In the genomic region with DNA sequence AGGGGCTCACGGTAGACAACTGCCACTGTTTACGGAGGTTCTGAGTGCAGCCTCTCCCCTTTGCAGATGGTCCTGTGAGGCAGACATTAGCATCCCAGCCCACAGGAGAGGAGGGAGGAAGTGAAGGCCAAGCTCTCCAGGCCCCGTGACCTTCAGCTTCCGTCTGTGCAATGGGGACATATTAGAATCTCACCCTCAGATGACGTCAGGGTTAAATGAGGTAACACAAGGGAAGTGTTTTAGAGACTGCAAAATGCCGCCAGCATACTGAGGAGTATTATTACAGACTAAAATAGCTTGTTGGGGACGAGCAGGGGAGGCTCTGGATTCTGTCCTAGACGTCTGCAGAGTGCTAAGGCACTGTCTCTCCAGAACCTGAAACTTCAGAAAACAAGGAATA, we compare ENCODE assay signal across 18 mouse cellular contexts.
A peak's percentile ranks its signal among the peaks of the same experiment; 100 is the strongest.
DNase-seq lines count a peak whose midpoint lies in the region; ATAC-seq and TF ChIP-seq lines count a peak whose summit lies in the region.
"Had no signal": no experiment of that assay in that cellular context is flagged by ENCODE, and none has a peak within 500 bp of the region (broad histone marks: within the 10 kb centered on the region; RNA-seq: fewer than 3 reads in every experiment).

No protein-coding gene starts in this region.

- H3K9ac ChIP-seq in forebrain, embryonic 13.5 days, result no peak overlapping the region
- no peak overlapping the region for H3K9ac ChIP-seq in heart, adult 2 months (ENCODE audit: low read depth, low read length)
- no peak overlapping the region for H3K9ac ChIP-seq in midbrain, embryonic 13.5 days (replicated peaks)
- H3K9ac ChIP-seq: embryonic facial prominence, embryonic 13.5 days; liver, embryonic 12.5 days; neural tube, embryonic 12.5 days had no signal

- no peak for TF ChIP-seq POLR2A in heart, adult 2 months (IDR thresholded peaks at IDR 0.05; ENCODE audit: insufficient read depth, low read depth, low read length)

- H3K4me3 ChIP-seq in forebrain, embryonic 10.5 days, result no peak overlapping the region
- no peak overlapping the region for H3K4me3 ChIP-seq in forebrain, embryonic 13.5 days
- no peak overlapping the region for H3K4me3 ChIP-seq in heart, adult 2 months
- no peak overlapping the region for H3K4me3 ChIP-seq in midbrain, embryonic 10.5 days
- no peak overlapping the region for H3K4me3 ChIP-seq in midbrain, embryonic 13.5 days (replicated peaks)
- H3K4me3 ChIP-seq: embryonic facial prominence, embryonic 13.5 days; liver, embryonic 12.5 days; neural tube, embryonic 12.5 days had no signal

- H3K4me1 ChIP-seq in forebrain, embryonic 10.5 days, result peaks cover 80% of the 10 kb centered on the region
- peaks cover 49% of the 10 kb centered on the region for H3K4me1 ChIP-seq in forebrain, embryonic 13.5 days
- peaks cover 1% of the 10 kb centered on the region for H3K4me1 ChIP-seq in heart, adult 2 months (ENCODE audit: control insufficient read depth, insufficient read depth, low read length)
- peaks cover 67% of the 10 kb centered on the region for H3K4me1 ChIP-seq in midbrain, embryonic 10.5 days
- H3K4me1 ChIP-seq in midbrain, embryonic 13.5 days (replicated peaks), result peaks cover 27% of the 10 kb centered on the region
- H3K4me1 ChIP-seq: embryonic facial prominence, embryonic 13.5 days; liver, embryonic 12.5 days had no signal

- no peak for ATAC-seq in forebrain, embryonic 13.5 days
- no peak for ATAC-seq in midbrain, embryonic 13.5 days
- ATAC-seq: liver, embryonic 12.5 days had no signal

- no peak for DNase-seq in forebrain, embryonic 10.5 days (ENCODE audit: extremely low spot score, low spot score)
- DNase-seq in heart, adult 8-10 months (ENCODE audit: low spot score), result peak; percentile 10
- DNase-seq in heart, adult 2 months, result no peak
- no peak for DNase-seq in midbrain, embryonic 10.5 days (ENCODE audit: low spot score)
- DNase-seq in skeletal muscle tissue, adult 2 months (ENCODE audit: low read depth, low spot score), result peak; percentile 61
- DNase-seq in embryo, embryonic 9.5 days (ENCODE audit: extremely low spot score), result no peak
- DNase-seq: adrenal gland, postnatal 36 days; cerebellum, adult 9-10 months; heart, adult 11 months; heart, postnatal 36 days; kidney, adult 11 months; spleen, adult 18-20 months; thymus, postnatal 36 days had no signal

- TF ChIP-seq CTCF in heart, adult 2 months (IDR thresholded peaks at IDR 0.05), result no peak

- H3K27me3 ChIP-seq in forebrain, embryonic 10.5 days (ENCODE audit: poor library complexity, severe bottlenecking), result peaks cover 17% of the 10 kb centered on the region
- no peaks in the 10 kb centered on the region for H3K27me3 ChIP-seq in forebrain, embryonic 13.5 days
- no peaks in the 10 kb centered on the region for H3K27me3 ChIP-seq in heart, adult 2 months (ENCODE audit: control insufficient read depth, insufficient read depth, low read length)
- H3K27me3 ChIP-seq in midbrain, embryonic 10.5 days (ENCODE audit: low read depth, poor library complexity, severe bottlenecking), result peaks cover 72% of the 10 kb centered on the region
- H3K27me3 ChIP-seq in midbrain, embryonic 13.5 days, result peaks cover 38% of the 10 kb centered on the region
- H3K27me3 ChIP-seq: embryonic facial prominence, embryonic 13.5 days; liver, embryonic 12.5 days; neural tube, embryonic 12.5 days had no signal

- no peak overlapping the region for H3K4me2 ChIP-seq in forebrain, embryonic 13.5 days
- no peak overlapping the region for H3K4me2 ChIP-seq in midbrain, embryonic 13.5 days (replicated peaks)
- H3K4me2 ChIP-seq: embryonic facial prominence, embryonic 13.5 days; liver, embryonic 12.5 days; neural tube, embryonic 12.5 days had no signal

- intact Hi-C loops in heart, adult 2 months (cut with DNase I), result no loop called here

- H3K27ac ChIP-seq in forebrain, embryonic 10.5 days, result peak overlapping the region; percentile 88
- no peak overlapping the region for H3K27ac ChIP-seq in forebrain, embryonic 13.5 days
- H3K27ac ChIP-seq in heart, adult 2 months, result no peak overlapping the region
- H3K27ac ChIP-seq in midbrain, embryonic 10.5 days (replicated peaks), result peak overlapping the region; percentile 75
- no peak overlapping the region for H3K27ac ChIP-seq in midbrain, embryonic 13.5 days
- H3K27ac ChIP-seq: embryonic facial prominence, embryonic 13.5 days; liver, embryonic 12.5 days; neural tube, embryonic 12.5 days had no signal

- WGBS in forebrain, embryonic 10.5 days, result 66% methylated on average over 8 of the region's 8 CpGs
- WGBS in forebrain, embryonic 13.5 days, result 51% methylated on average over 8 of the region's 8 CpGs
- 35% methylated on average over 8 of the region's 8 CpGs for WGBS in heart, adult 2 months
- 68% methylated on average over 8 of the region's 8 CpGs for WGBS in midbrain, embryonic 10.5 days
- 64% methylated on average over 8 of the region's 8 CpGs for WGBS in midbrain, embryonic 13.5 days

- H3K9me3 ChIP-seq in forebrain, embryonic 10.5 days, result no peaks in the 10 kb centered on the region
- H3K9me3 ChIP-seq in forebrain, embryonic 13.5 days (replicated peaks), result no peaks in the 10 kb centered on the region
- no peaks in the 10 kb centered on the region for H3K9me3 ChIP-seq in midbrain, embryonic 10.5 days (replicated peaks)
- no peaks in the 10 kb centered on the region for H3K9me3 ChIP-seq in midbrain, embryonic 13.5 days
- H3K9me3 ChIP-seq: embryonic facial prominence, embryonic 13.5 days; liver, embryonic 12.5 days; neural tube, embryonic 12.5 days had no signal

- H3K79me2 ChIP-seq in heart, adult 2 months (replicated peaks; ENCODE audit: control insufficient read depth, insufficient read depth, low read length), result no peaks in the 10 kb centered on the region

- no peak for TF ChIP-seq EP300 in heart, adult 2 months (IDR thresholded peaks at IDR 0.05; ENCODE audit: insufficient read depth, low read depth, low read length)

- no peaks in the 10 kb centered on the region for H3K36me3 ChIP-seq in forebrain, embryonic 10.5 days (replicated peaks)
- no peaks in the 10 kb centered on the region for H3K36me3 ChIP-seq in forebrain, embryonic 13.5 days (ENCODE audit: poor library complexity, severe bottlenecking)
- no peaks in the 10 kb centered on the region for H3K36me3 ChIP-seq in heart, adult 2 months (ENCODE audit: control insufficient read depth, insufficient read depth, low read length)
- H3K36me3 ChIP-seq in midbrain, embryonic 10.5 days, result no peaks in the 10 kb centered on the region
- H3K36me3 ChIP-seq in midbrain, embryonic 13.5 days, result no peaks in the 10 kb centered on the region
- H3K36me3 ChIP-seq: embryonic facial prominence, embryonic 13.5 days; liver, embryonic 12.5 days; neural tube, embryonic 12.5 days had no signal

Comparison
In these comparisons a context has a peak if more than half of its experiments do, and no peak if none do; other contexts are left out.
1. DNase-seq: peak in heart, adult 8-10 months (single experiment) and skeletal muscle tissue, adult 2 months (single experiment); none in forebrain, embryonic 10.5 days (single experiment), heart, adult 2 months (0 of 2), midbrain, embryonic 10.5 days (single experiment) and embryo, embryonic 9.5 days (single experiment).
2. H3K27ac ChIP-seq: peak in forebrain, embryonic 10.5 days (single experiment) and midbrain, embryonic 10.5 days (single experiment); none in forebrain, embryonic 13.5 days (single experiment), heart, adult 2 months (single experiment) and midbrain, embryonic 13.5 days (single experiment).